Mouse (Mus musculus) natural killer cell, adult 2 months (primary cell): Measurements from ENCODE around the gene Pcgf3.
A peak's percentile ranks its signal among the peaks of the same experiment; 100 is the strongest.

ENCODE experiments used
- DNase-seq, 2 experiments: peaks; one replicate each; pipeline ENCODE4 v3.0.0; 2022; ENCODE audit warnings: low spot score in 2 of 2

Pcgf3 gene

GRCm38 (mm10) chr5:108461082-108462065 lies at the start of gene Pcgf3:
Gene Pcgf3, plus strand, starts transcription at chr5:108461232.
- DNase-seq = peak; percentile 97 to 99

- no peak for DNase-seq
Measured at GRCm38 (mm10) chr5:108414711-108415110, 46.3 kb upstream of the Pcgf3 start.

GRCm38 (mm10) chr5:108422741-108423140 lies 38.3 kb upstream of the Pcgf3 start:
- no peak for DNase-seq

- DNase-seq = no peak
Measured at GRCm38 (mm10) chr5:108423427-108423826, 37.6 kb upstream of the Pcgf3 start.

GRCm38 (mm10) chr5:108427186-108427585 lies 33.8 kb upstream of the Pcgf3 start:
- DNase-seq = peak in 1 of 2 experiments; percentile 25

- DNase-seq = no peak
Measured at GRCm38 (mm10) chr5:108431196-108431595, 29.8 kb upstream of the Pcgf3 start.

- peak; percentile 92 to 95 for DNase-seq
Measured at GRCm38 (mm10) chr5:108433804-108434587, 27.0 kb upstream of the Pcgf3 start, which contains the start of gene Atp5k. Gene Atp5k, minus strand, starts transcription at chr5:108434448.

- DNase-seq = no peak
Measured at GRCm38 (mm10) chr5:108436101-108436500, 24.9 kb upstream of the Pcgf3 start.

GRCm38 (mm10) chr5:108446973-108447372 lies 14.1 kb upstream of the Pcgf3 start:
- DNase-seq = no peak

GRCm38 (mm10) chr5:108447857-108448256 lies 13.2 kb upstream of the Pcgf3 start:
- DNase-seq = no peak

- DNase-seq = no peak
Measured at GRCm38 (mm10) chr5:108448785-108449668, 12.0 kb upstream of the Pcgf3 start, which contains the start of gene Mfsd7a. Gene Mfsd7a, minus strand, starts transcription at chr5:108448891.

GRCm38 (mm10) chr5:108450837-108451540 lies 10.0 kb upstream of the Pcgf3 start:
- no peak for DNase-seq

- no peak for DNase-seq
Measured at GRCm38 (mm10) chr5:108451611-108452010, 9.4 kb upstream of the Pcgf3 start.

- DNase-seq = no peak
Measured at GRCm38 (mm10) chr5:108452422-108452821, 8.6 kb upstream of the Pcgf3 start.

GRCm38 (mm10) chr5:108454094-108454493 lies 6.9 kb upstream of the Pcgf3 start:
- no peak for DNase-seq

- no peak for DNase-seq
Measured at GRCm38 (mm10) chr5:108458706-108459105, 2.3 kb upstream of the Pcgf3 start.

GRCm38 (mm10) chr5:108460461-108460860 lies 571 bp upstream of the Pcgf3 start:
- DNase-seq = no peak

- no peak for DNase-seq
Measured at GRCm38 (mm10) chr5:108462446-108462845, 1.4 kb downstream of the Pcgf3 start.

- DNase-seq = no peak
Measured at GRCm38 (mm10) chr5:108465131-108465891, 4.3 kb downstream of the Pcgf3 start.

- DNase-seq = no peak
Measured at GRCm38 (mm10) chr5:108466647-108467046, 5.6 kb downstream of the Pcgf3 start.
